Mouse (Mus musculus) MEL (cell line): ENCODE measurements around the gene Gm45808. TPM values are rescaled to one million over a fixed set of nuclear protein-coding genes. Genes with fewer than 3 reads are reported as not detected.

ENCODE experiments used
- DNase-seq: peaks from one replicate; pipeline ENCODE4 v3.0.0; 2011; ENCODE audit warnings: low read depth, low spot score
- H3K27ac ChIP-seq: 2 replicates; pipeline ENCODE4 v1.5.1; 2012; ENCODE audit warnings: low read depth, mild to moderate bottlenecking, control low read depth, low read length, moderate library complexity; ENCODE audit not compliant: control insufficient read depth
- H3K27me3 ChIP-seq, 2 experiments: fragments of 150-350 bp in 1 of 2; sonication (generic) in 1 of 2; 2 replicates each; pipeline ENCODE4 v1.6.1; 2012; ENCODE audit warnings: low read length in 2 of 2, mild to moderate bottlenecking in 2 of 2, improper control_type of control experiment in 1 of 2, moderate library complexity in 1 of 2; ENCODE audit not compliant: insufficient read depth in 2 of 2, control insufficient read depth in 1 of 2
- H3K36me3 ChIP-seq, 2 experiments: 2 replicates each; pipeline ENCODE4 v1.6.1; 2012 to 2014; ENCODE audit warnings: low read length in 2 of 2, improper control_type of control experiment in 1 of 2, inconsistent platforms in 1 of 2, mild to moderate bottlenecking in 1 of 2; ENCODE audit not compliant: insufficient read depth in 2 of 2, control insufficient read depth in 1 of 2
- H3K4me1 ChIP-seq, 2 experiments: fragments of 150-350 bp in 1 of 2; sonication (generic) in 1 of 2; 2 replicates each; pipeline ENCODE4 v1.6.1; 2012; ENCODE audit warnings: low read length in 2 of 2, improper control_type of control experiment in 1 of 2, mild to moderate bottlenecking in 1 of 2; ENCODE audit not compliant: insufficient read depth in 2 of 2, control insufficient read depth in 1 of 2
- H3K4me3 ChIP-seq, 2 experiments: fragments of 150-350 bp in 1 of 2; sonication (generic) in 1 of 2; 2 replicates each; pipeline ENCODE4 v1.5.1; 2012; ENCODE audit warnings: low read depth in 2 of 2, low read length in 2 of 2, mild to moderate bottlenecking in 2 of 2, moderate library complexity in 2 of 2, control low read depth in 1 of 2, improper control_type of control experiment in 1 of 2; ENCODE audit not compliant: control insufficient read depth in 1 of 2, insufficient read depth in 1 of 2
- H3K79me2 ChIP-seq: 2 replicates; pipeline ENCODE4 v1.6.1; 2012; ENCODE audit warnings: mild to moderate bottlenecking, low read length, moderate library complexity; ENCODE audit not compliant: control insufficient read depth, poor library complexity, insufficient read depth
- H3K9ac ChIP-seq: 2 replicates; pipeline ENCODE4 v1.6.1; 2012; ENCODE audit warnings: low read depth, mild to moderate bottlenecking, control low read depth, low read length, moderate library complexity; ENCODE audit not compliant: control insufficient read depth, poor library complexity, severe bottlenecking
- H3K9me3 ChIP-seq: fragments of 150-350 bp; sonication (generic); replicated peaks from 2 replicates; pipeline ENCODE4 v1.6.1; 2012; ENCODE audit warnings: mild to moderate bottlenecking, low read length, improper control_type of control experiment, moderate library complexity; ENCODE audit not compliant: insufficient read depth
- CHD1 ChIP-seq: IDR thresholded peaks from 2 replicates; pipeline ENCODE4 v1.6.1; 2012; ENCODE audit warnings: low read depth, mild to moderate bottlenecking, inconsistent platforms, low read length, improper control_type of control experiment
- CHD2 ChIP-seq: IDR thresholded peaks from 2 replicates; pipeline ENCODE4 v1.6.1; 2011; ENCODE audit warnings: low read length, improper control_type of control experiment
- CTCF ChIP-seq, 3 experiments: IDR thresholded peaks in 2 of 3; conservative IDR thresholded peaks in 1 of 3; 2 replicates each; pipeline ENCODE4 v1.5.1; 2011 to 2012; ENCODE audit warnings: low read length in 3 of 3, low read depth in 2 of 3, mild to moderate bottlenecking in 2 of 3, improper control_type of control experiment in 1 of 3, inconsistent platforms in 1 of 3, mixed read lengths in 1 of 3, moderate library complexity in 1 of 3; ENCODE audit not compliant: control insufficient read depth in 1 of 3, insufficient read depth in 1 of 3, poor library complexity in 1 of 3, severe bottlenecking in 1 of 3
- E2F4 ChIP-seq: IDR thresholded peaks from 2 replicates; pipeline ENCODE4 v1.6.1; 2011; ENCODE audit warnings: low read depth, low read length, improper control_type of control experiment, borderline replicate concordance
- ELF1 ChIP-seq: IDR thresholded peaks from 2 replicates; pipeline ENCODE4 v1.6.1; 2014; ENCODE audit warnings: low read depth, mild to moderate bottlenecking, inconsistent platforms, low read length, improper control_type of control experiment, moderate library complexity
- ETS1 ChIP-seq: IDR thresholded peaks from 2 replicates; pipeline ENCODE4 v1.6.1; 2012; ENCODE audit warnings: low read depth, mild to moderate bottlenecking, inconsistent platforms, low read length, improper control_type of control experiment, moderate library complexity
- GABPA ChIP-seq: IDR thresholded peaks from 2 replicates; pipeline ENCODE4 v1.6.1; 2012; ENCODE audit warnings: low read depth, mild to moderate bottlenecking, inconsistent platforms, low read length, improper control_type of control experiment, moderate library complexity
- JUND ChIP-seq: IDR thresholded peaks from 2 replicates; pipeline ENCODE4 v1.6.1; 2011; ENCODE audit warnings: low read depth, mild to moderate bottlenecking, improper control_type of control experiment, low read length
- KAT2A ChIP-seq: conservative IDR thresholded peaks from 2 replicates; pipeline ENCODE4 v1.6.1; 2012; ENCODE audit warnings: low read depth, low read length, improper control_type of control experiment, inconsistent platforms
- MAFK ChIP-seq: IDR thresholded peaks from 2 replicates; pipeline ENCODE4 v1.6.1; 2011; ENCODE audit warnings: low read depth, mild to moderate bottlenecking, low read length, improper control_type of control experiment, borderline replicate concordance
- MYB ChIP-seq: IDR thresholded peaks from 2 replicates; pipeline ENCODE4 v1.6.1; 2011; ENCODE audit warnings: mild to moderate bottlenecking, low read depth, low read length, improper control_type of control experiment
- MYC ChIP-seq: IDR thresholded peaks from 2 replicates; pipeline ENCODE4 v1.6.1; 2011; ENCODE audit warnings: low read depth, mild to moderate bottlenecking, low read length, improper control_type of control experiment, moderate library complexity
- NRF1 ChIP-seq: IDR thresholded peaks from 2 replicates; pipeline ENCODE4 v1.6.1; 2014; ENCODE audit warnings: low read depth, mild to moderate bottlenecking, inconsistent platforms, low read length, improper control_type of control experiment, moderate library complexity; ENCODE audit not compliant: poor library complexity, insufficient read depth, severe bottlenecking
- POLR2A ChIP-seq, 2 experiments: IDR thresholded peaks; 2 replicates each; pipeline ENCODE4 v1.6.1; 2011 to 2012; ENCODE audit warnings: low read length in 2 of 2, mild to moderate bottlenecking in 2 of 2, control low read depth in 1 of 2, improper control_type of control experiment in 1 of 2, low read depth in 1 of 2, moderate library complexity in 1 of 2; ENCODE audit not compliant: control insufficient read depth in 1 of 2, insufficient read depth in 1 of 2, poor library complexity in 1 of 2
- POLR2AphosphoS2 ChIP-seq: IDR thresholded peaks from 2 replicates; pipeline ENCODE4 v1.6.1; 2011; ENCODE audit warnings: low read length, improper control_type of control experiment
- POLR2AphosphoS5 ChIP-seq: IDR thresholded peaks from 2 replicates; pipeline ENCODE4 v1.6.1; 2012; ENCODE audit warnings: low read depth, borderline replicate concordance, mild to moderate bottlenecking, inconsistent platforms, low read length, moderate library complexity, mixed read lengths
- RAD21 ChIP-seq: IDR thresholded peaks from 2 replicates; pipeline ENCODE4 v1.6.1; 2011; ENCODE audit warnings: mild to moderate bottlenecking, low read depth, low read length, improper control_type of control experiment
- RCOR1 ChIP-seq: IDR thresholded peaks from 2 replicates; pipeline ENCODE4 v1.6.1; 2012; ENCODE audit warnings: low read depth, mild to moderate bottlenecking, inconsistent platforms, low read length, improper control_type of control experiment
- SIN3A ChIP-seq: IDR thresholded peaks from 2 replicates; pipeline ENCODE4 v1.6.1; 2012; ENCODE audit warnings: low read length, improper control_type of control experiment, inconsistent platforms
- SMC3 ChIP-seq: IDR thresholded peaks from 2 replicates; pipeline ENCODE4 v1.6.1; 2011; ENCODE audit warnings: low read depth, low read length, improper control_type of control experiment
- TBP ChIP-seq: IDR thresholded peaks from 2 replicates; pipeline ENCODE4 v1.8.0; 2011; ENCODE audit warnings: low read depth, low read length, improper control_type of control experiment
- TCF12 ChIP-seq: IDR thresholded peaks from 2 replicates; pipeline ENCODE4 v1.6.1; 2014; ENCODE audit warnings: low read depth, mild to moderate bottlenecking, inconsistent platforms, low read length, improper control_type of control experiment, moderate library complexity
- UBTF ChIP-seq: IDR thresholded peaks from 2 replicates; pipeline ENCODE4 v1.6.1; 2012; ENCODE audit warnings: low read depth, mild to moderate bottlenecking, inconsistent platforms, low read length, improper control_type of control experiment, moderate library complexity, borderline replicate concordance; ENCODE audit not compliant: insufficient read depth
- USF1 ChIP-seq: IDR thresholded peaks from 2 replicates; pipeline ENCODE4 v1.6.1; 2014; ENCODE audit warnings: low read depth, mild to moderate bottlenecking, inconsistent platforms, low read length, improper control_type of control experiment, moderate library complexity
- USF2 ChIP-seq, 2 experiments: IDR thresholded peaks; 2 replicates each; pipeline ENCODE4 v1.6.1; 2011 to 2012; ENCODE audit warnings: improper control_type of control experiment in 2 of 2, low read length in 2 of 2, borderline replicate concordance in 1 of 2, inconsistent platforms in 1 of 2, low read depth in 1 of 2, mild to moderate bottlenecking in 1 of 2; ENCODE audit not compliant: insufficient read depth in 1 of 2
- ZC3H11A ChIP-seq: IDR thresholded peaks from 2 replicates; pipeline ENCODE4 v1.6.1; 2012; ENCODE audit warnings: low read depth, mild to moderate bottlenecking, inconsistent platforms, low read length, improper control_type of control experiment
- ZKSCAN1 ChIP-seq: IDR thresholded peaks from 2 replicates; pipeline ENCODE4 v1.6.1; 2012; ENCODE audit warnings: low read depth, mild to moderate bottlenecking, inconsistent platforms, low read length, improper control_type of control experiment, moderate library complexity
- ZNF384 ChIP-seq: IDR thresholded peaks from 2 replicates; pipeline ENCODE4 v1.6.1; 2012; ENCODE audit warnings: low read depth, mild to moderate bottlenecking, inconsistent platforms, low read length, improper control_type of control experiment
- polyA plus RNA-seq, 2 experiments: library from polyadenylated mRNA; stranded (reverse) in 1 of 2; unstranded in 1 of 2; fragments of >175 nt in 1 of 2; fragments of >200 nt in 1 of 2; gene quantifications; 2 replicates each; pipeline versions ENCODE4 v1.2.1 to v1.2.4; 2012; ENCODE audit warnings: low replicate concordance in 2 of 2, low read depth in 1 of 2; ENCODE audit not compliant: insufficient read length in 2 of 2, insufficient read depth in 1 of 2, missing spikeins in 1 of 2
- total RNA-seq: library from RNA; depleted of rRNA; stranded (reverse); fragments of 300-350 nt; gene quantifications from 2 replicates; pipeline ENCODE4 v1.2.3, GENCODE M21; 2012

Gene Gm45808
- total and polyA plus RNA-seq, 3 experiments: not detected

DNA sequence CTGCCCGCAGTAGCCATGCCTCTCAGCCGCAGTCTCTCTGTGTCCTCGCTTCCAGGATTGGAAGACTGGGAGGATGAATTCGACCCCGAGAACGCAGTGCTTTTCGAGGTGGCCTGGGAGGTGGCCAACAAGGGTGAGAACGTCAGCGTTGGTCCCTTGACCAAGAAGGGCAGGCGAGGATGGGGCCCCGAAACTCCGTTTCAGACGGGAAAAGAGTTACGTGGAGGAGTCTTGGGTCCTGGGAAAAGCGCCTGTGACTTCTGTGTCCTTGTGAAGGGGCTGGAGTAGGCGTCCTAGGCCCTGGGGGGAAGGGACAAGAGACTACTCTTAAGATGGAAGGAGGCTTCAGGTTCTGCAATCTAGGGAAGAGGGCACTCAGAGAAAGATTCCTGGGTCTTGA lies 51.6 kb downstream of the Gm45808 start:
- Histone ChIP-seq H3K4me3 (peak overlapping the region; percentile 79 to 90), H3K4me1 (peaks cover 0 to 9% of the 10 kb centered on the region in 2 experiments; a peak in 3 of 4 replicates), H3K27ac (peak overlapping the region; percentile 47), H3K9me3 (no peaks in the 10 kb centered on the region), H3K36me3 (peaks cover 6 to 8% of the 10 kb centered on the region in 2 experiments; a peak in 3 of 4 replicates), H3K9ac (peak overlapping the region; percentile 86), H3K79me2 (peaks cover 47% of the 10 kb centered on the region), H3K27me3 (no peaks in the 10 kb centered on the region)
- TF ChIP-seq ETS1: no peak
- 0 out of 2 replicates have a peak, but pooled peaks have one; percentile 41 for TF ChIP-seq CHD1
- TF ChIP-seq USF1: no peak
- no peak for TF ChIP-seq RCOR1
- TF ChIP-seq ZNF384: no peak
- peak; percentile 62 for DNase-seq

DNA sequence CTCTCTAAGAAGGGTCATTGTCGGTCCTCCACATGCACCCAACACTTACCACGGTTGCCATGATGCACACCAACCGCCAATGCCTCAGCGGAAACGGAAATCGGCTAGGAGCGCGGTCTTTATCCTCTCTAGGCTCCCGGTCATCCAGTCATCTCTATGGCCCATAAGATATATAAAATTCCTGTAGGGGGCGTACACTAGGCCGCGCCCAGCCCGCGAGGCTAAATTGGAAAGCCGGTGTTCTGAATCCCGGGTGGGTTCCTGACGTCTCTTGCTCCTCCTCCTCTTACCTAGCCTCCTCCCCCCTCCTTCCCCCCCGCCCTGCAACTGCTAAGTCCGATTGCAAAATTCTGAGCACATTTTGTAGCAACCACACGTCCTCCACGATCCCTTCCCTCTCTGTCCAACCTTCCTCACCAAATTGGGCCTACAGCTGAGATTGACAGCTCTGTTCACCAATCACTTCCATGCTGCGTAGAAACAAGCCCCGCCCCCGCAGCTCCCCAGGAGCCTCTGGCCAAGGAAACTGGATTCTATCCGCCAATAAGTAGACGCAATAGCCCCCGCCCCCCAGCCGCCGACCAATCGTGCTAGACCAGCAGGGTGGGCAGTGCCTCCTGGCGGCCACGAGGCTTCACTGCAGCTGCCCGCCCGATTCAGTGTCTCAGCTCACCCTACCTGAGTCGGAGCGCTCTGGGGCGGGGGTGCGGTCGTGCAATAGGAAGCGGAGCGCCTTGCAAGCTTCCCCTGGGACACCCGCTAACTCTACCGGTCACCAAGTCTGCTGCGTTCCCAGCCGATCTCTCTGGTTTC lies 52.2 kb downstream of the Gm45808 start, which contains the start of gene Gys1:
Gys1 (plus strand) TSS at position 642 of the 813 bp plus-strand sequence.
- peaks cover 8% of the 10 kb centered on the region in 2 experiments; a peak in 3 of 4 replicates for H3K36me3 ChIP-seq
- peak within 1 kb of the TSS; percentile 97 for H3K9ac ChIP-seq
- H3K4me1 ChIP-seq: peaks cover 0 to 9% of the 10 kb centered on the region in 2 experiments; a peak in 3 of 4 replicates
- peak within 1 kb of the TSS; percentile 90 to 97 for H3K4me3 ChIP-seq
- H3K79me2 ChIP-seq: peaks cover 50% of the 10 kb centered on the region
- no peaks in the 10 kb centered on the region for H3K9me3 ChIP-seq
- no peaks in the 10 kb centered on the region for H3K27me3 ChIP-seq
- DNase-seq: peak; percentile 100
- H3K27ac ChIP-seq: peak within 1 kb of the TSS; percentile 90
- TF ChIP-seq TBP (peak; percentile 86), ZKSCAN1 (no peak), JUND (no peak), ZNF384 (no peak), CTCF (IDR thresholded peaks at IDR 0.05 in 2 of 3, conservative IDR thresholded peaks at IDR 0.05 in 1 of 3; ENCODE audit: control insufficient read depth in 1 of 3, insufficient read depth in 1 of 3, low read depth in 2 of 3, low read length in 3 of 3, poor library complexity in 1 of 3, severe bottlenecking in 1 of 3) (peak; percentile 75 to 97 (median 93)), POLR2AphosphoS5 (no peak), GABPA (peak; percentile 52; the same call in 1 of the 2 replicates), ETS1 (peak; percentile 43; the same call in 1 of the 2 replicates), ELF1 (peak; percentile 42), SIN3A (peak; percentile 98), ZC3H11A (0 out of 2 replicates have a peak, but pooled peaks have one; percentile 9), SMC3 (peak; percentile 51), CHD2 (peak; percentile 87), USF2 (IDR thresholded peaks at IDR 0.05; ENCODE audit: borderline replicate concordance in 1 of 2, insufficient read depth in 1 of 2, low read depth in 1 of 2, low read length in 2 of 2) (no peak), MYB (peak; percentile 91), RCOR1 (no peak), POLR2A (IDR thresholded peaks at IDR 0.05; ENCODE audit: control insufficient read depth in 1 of 2, insufficient read depth in 1 of 2, low read depth in 1 of 2, low read length in 2 of 2, poor library complexity in 1 of 2) (peak; percentile 62 to 79; a peak in 3 of 4 replicates), USF1 (0 out of 2 replicates have a peak, but pooled peaks have one; percentile 33), TCF12 (peak; percentile 62), NRF1 (peak; percentile 53; the same call in 1 of the 2 replicates), CHD1 (no peak; the same call in 1 of the 2 replicates), RAD21 (peak; percentile 4), MAFK (no peak), MYC (peak; percentile 98), POLR2AphosphoS2 (peak; percentile 82), UBTF (0 out of 2 replicates have a peak, but pooled peaks have one; percentile 65), KAT2A (peak; percentile 64), E2F4 (no peak)
